Comparison of ENCODE assay signal across 29 mouse cellular contexts in genomic region chr3:122865092-122865491, GRCm38 (mm10). TPM values are rescaled to one million over a fixed set of nuclear protein-coding genes. Genes with fewer than 3 reads are reported as not detected.
"Had no signal": no experiment of that assay in that cellular context is flagged by ENCODE, and none has a peak within 500 bp of the region (broad histone marks: within the 10 kb centered on the region; RNA-seq: fewer than 3 reads in every experiment).

No protein-coding gene starts in this region.

- H3K36me3 ChIP-seq: kidney, embryonic 15.5 days; liver, embryonic 13.5 days; midbrain, embryonic 12.5 days; midbrain, embryonic 15.5 days; neural tube, embryonic 12.5 days; neural tube, embryonic 15.5 days had no signal

- H3K4me1 ChIP-seq: kidney, embryonic 15.5 days; liver, embryonic 13.5 days; midbrain, embryonic 12.5 days; midbrain, embryonic 15.5 days; neural tube, embryonic 12.5 days; neural tube, embryonic 15.5 days had no signal

- H3K9ac ChIP-seq: kidney, embryonic 15.5 days; liver, embryonic 13.5 days; midbrain, embryonic 12.5 days; midbrain, embryonic 15.5 days; neural tube, embryonic 12.5 days; neural tube, embryonic 15.5 days had no signal

- H3K27ac ChIP-seq: kidney, embryonic 15.5 days; left cerebral cortex, adult 2 months; liver, embryonic 13.5 days; macrophage; midbrain, embryonic 12.5 days; midbrain, embryonic 15.5 days; neural tube, embryonic 12.5 days; neural tube, embryonic 15.5 days had no signal

- H3K27me3 ChIP-seq: kidney, embryonic 15.5 days; liver, embryonic 13.5 days; midbrain, embryonic 12.5 days; midbrain, embryonic 15.5 days; neural tube, embryonic 12.5 days; neural tube, embryonic 15.5 days had no signal

- DNase-seq: kidney, adult 8-10 months; kidney, postnatal 10 days; kidney, postnatal 36 days; layer of hippocampus, postnatal 36 days; liver, embryonic 13.5 days; lung, adult 2 months; thymus, adult 18-20 months; thymus, postnatal 36 days had no signal

- H3K4me3 ChIP-seq: kidney, embryonic 15.5 days; left cerebral cortex, adult 2 months; liver, embryonic 13.5 days; midbrain, embryonic 12.5 days; midbrain, embryonic 15.5 days; neural tube, embryonic 12.5 days; neural tube, embryonic 15.5 days had no signal

RNA-seq across cellular contexts. Expression of gene Fabp2, which starts 29.8 kb away (rescaled TPM):
- total RNA-seq: layer of hippocampus, adult 8-10 months; layer of hippocampus, postnatal 10 days; layer of hippocampus, postnatal 36 days; left cerebral cortex, adult 2 months; left cerebral cortex, postnatal 10 days; left cerebral cortex, postnatal 36 days; megakaryocyte, adult 5-6 weeks had no signal
- polyA plus RNA-seq: limb, embryonic 11.5 days; limb, embryonic 14.5 days; lung, adult 2 months; macrophage; midbrain, embryonic 12.5 days; neural tube, embryonic 12.5 days; neural tube, embryonic 15.5 days; spleen, adult 2 months; testis, adult 2 months had no signal

RNA-seq across cellular contexts. Expression of gene Gm10959, which starts 54.1 kb away (rescaled TPM):
- total RNA-seq: layer of hippocampus, adult 8-10 months; layer of hippocampus, postnatal 10 days; layer of hippocampus, postnatal 36 days; left cerebral cortex, adult 2 months; left cerebral cortex, postnatal 10 days; left cerebral cortex, postnatal 36 days; liver, adult 2 months; megakaryocyte, adult 5-6 weeks had no signal
- polyA plus RNA-seq: kidney, embryonic 15.5 days; limb, embryonic 11.5 days; limb, embryonic 14.5 days; liver, adult 2 months; liver, embryonic 13.5 days; liver, embryonic 16.5 days; lung, adult 2 months; lung, embryonic 16.5 days; macrophage; midbrain, embryonic 12.5 days; midbrain, embryonic 15.5 days; neural tube, embryonic 12.5 days; neural tube, embryonic 15.5 days; small intestine, adult 2 months; spleen, adult 2 months; stomach, embryonic 16.5 days; testis, adult 2 months had no signal
